Mouse (Mus musculus): Measurements from ENCODE around the gene Vps35l. TPM values are rescaled to one million over a fixed set of nuclear protein-coding genes. Genes with fewer than 3 reads are reported as not detected.
A peak's percentile ranks its signal among the peaks of the same experiment; 100 is the strongest.

Vps35l gene
- total RNA-seq, 2 experiments from 2014 or later, result 30.3 to 35.5 TPM

GRCm38 (mm10) chr7:118821356-118821755 lies 81.3 kb downstream of the Vps35l start:
- no peak for DNase-seq

DNA sequence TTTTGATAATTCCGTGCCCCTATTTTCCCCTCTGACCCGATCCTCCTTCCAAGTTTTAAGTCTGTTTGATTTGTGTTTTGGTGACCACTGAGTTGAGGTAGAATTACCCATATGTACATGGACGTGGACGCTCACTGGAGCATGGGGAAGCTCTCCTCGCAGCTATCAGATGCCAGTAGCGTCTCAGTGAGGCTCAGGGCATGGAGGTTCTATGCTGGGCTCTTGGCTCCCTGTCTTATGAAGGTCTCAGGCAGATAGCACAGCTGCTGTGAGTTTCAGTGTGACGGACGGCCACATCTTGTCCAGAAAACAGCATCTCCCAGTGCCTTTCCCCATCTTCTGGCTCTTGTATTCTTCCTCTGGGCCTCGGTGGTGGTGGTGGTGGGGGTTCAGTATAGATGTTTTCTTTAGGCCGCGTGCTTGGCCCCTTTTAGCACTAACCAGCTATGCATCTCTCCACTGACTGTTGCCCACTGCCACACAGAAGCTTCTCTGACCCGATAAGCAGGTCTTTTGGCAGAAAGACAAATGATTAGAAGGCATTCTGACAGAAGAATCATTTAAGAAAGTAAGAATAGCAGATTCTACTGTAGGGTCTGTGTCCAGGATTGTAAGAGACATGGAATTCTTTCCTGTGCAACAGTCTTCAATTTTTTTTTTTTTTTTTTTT lies 82.0 kb downstream of the Vps35l start:
- no peak for DNase-seq

- no peak for DNase-seq
These were observed 84.4 kb downstream of the Vps35l start for GRCm38 (mm10) chr7:118824451-118824850.

GRCm38 (mm10) chr7:118827975-118828416 lies 88.0 kb downstream of the Vps35l start:
- DNase-seq, result no peak

GRCm38 (mm10) chr7:118837901-118838300 lies 97.9 kb downstream of the Vps35l start:
- no peak for DNase-seq

- no peak for DNase-seq
These were observed 101.2 kb downstream of the Vps35l start for GRCm38 (mm10) chr7:118841030-118841745.

GRCm38 (mm10) chr7:118841796-118842195 lies 101.8 kb downstream of the Vps35l start:
- no peak for DNase-seq

DNA sequence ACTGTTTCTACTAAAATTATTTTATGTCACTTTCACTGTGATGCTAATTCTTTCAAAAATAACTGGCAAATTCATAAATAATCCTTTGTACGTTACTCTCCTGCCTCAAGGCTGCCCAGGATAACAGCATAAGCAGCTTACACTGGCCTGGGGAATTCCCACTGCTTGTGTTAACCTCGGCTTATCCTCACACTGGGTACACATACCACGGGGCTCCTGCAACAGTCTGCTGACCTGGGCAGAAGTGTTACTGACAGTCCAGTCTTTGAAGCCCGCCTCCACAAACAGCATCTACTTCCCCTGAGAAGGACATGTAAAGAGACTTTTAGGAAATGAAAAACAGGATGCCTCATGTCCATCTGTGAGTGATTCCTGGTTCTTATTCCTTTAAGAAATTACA lies 102.9 kb downstream of the Vps35l start:
- DNase-seq, result no peak

DNA sequence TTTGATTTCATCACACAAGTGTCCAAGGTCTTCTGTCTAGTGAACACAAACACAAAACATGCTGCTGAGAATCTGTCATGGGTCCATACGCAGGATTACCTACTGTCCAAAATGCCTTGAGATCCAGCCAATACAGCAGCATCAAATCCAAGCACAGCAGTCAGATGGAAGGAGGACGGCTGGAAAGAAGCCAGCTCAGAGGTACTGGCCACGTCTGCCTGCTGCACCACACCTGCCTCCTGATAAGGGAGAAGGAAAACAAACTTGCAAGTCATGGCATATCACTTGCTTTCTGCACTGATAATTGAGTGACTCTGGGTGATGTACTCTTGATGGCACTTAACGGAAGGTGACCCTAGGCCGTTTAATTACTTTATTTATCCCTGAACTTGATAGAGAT lies 105.1 kb downstream of the Vps35l start:
- no peak for DNase-seq

DNA sequence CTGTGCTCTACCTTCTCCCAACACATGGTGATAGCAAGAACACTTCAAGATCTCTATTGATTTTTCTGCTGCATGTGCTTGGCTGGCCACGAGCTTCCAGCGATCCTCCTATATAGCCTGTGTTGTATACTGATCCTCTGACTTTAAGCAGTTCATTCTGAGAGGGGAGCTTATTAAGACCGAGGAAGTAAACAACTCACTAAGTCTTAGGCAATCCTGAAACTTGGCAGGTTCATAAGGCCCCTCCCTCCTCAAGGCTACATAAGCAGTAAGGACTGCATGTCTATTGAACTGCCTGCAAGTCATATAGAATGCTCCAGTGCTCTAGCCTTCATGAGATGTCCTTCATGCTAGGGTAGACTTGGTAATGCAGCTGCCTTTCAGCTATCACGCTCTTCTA lies 106.3 kb downstream of the Vps35l start:
- no peak for DNase-seq

- no peak for DNase-seq
These were observed 108.8 kb downstream of the Vps35l start for GRCm38 (mm10) chr7:118848796-118849195.

GRCm38 (mm10) chr7:118849543-118850250 lies 109.7 kb downstream of the Vps35l start:
- no peak for DNase-seq

DNA sequence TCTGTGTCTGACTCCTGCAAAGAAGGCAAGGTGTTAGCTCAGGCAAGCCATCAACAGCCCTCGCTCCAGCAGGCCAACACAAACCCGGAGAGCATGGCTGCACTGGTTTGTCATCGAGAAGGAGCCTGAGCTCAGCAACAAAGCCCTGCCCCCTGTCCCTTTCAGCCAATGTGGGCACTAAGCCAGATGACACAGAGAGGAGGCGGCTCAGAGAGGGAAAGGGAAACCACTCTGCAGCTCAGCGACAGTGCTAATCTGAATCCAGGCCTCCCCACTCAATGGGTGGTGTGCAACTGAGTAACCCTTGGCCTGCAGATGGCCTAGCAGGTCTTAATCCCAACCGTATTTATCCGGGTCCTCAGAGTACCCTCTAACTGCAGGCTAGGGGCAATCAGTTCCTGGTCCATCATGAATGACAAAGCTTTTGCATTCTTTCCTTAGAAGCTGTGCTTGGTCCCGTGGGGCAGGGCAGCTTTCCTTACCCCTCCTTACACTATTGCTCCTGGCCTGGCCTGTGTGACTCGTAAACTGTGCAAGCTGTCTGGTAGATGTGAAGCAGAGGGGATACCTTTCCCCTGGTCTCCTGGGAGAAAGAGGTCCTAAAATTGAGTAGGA lies 110.8 kb downstream of the Vps35l start:
- peak; percentile 23 for DNase-seq

- no peak for DNase-seq
These were observed 111.5 kb downstream of the Vps35l start for GRCm38 (mm10) chr7:118851571-118851970.

DNA sequence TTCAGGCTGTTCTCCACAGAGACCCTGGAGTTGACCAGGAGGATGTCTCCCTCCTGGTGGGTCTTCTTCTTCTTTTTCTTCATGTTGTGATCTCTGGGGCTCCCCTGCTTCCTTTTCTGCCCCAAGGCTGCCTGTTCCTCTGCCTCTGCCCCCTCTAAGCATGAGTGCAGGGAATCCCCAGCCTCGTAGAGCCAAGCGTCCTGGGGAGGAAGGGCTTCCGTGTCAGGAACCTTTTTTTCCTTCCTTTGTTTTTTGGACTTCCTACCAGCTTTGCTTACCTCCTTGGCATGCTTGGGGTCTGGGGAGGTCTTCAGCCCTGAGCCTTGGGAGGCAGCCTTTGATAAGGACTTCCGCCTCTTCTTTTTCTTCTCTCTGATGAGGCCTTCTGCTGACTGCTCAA lies 112.6 kb downstream of the Vps35l start:
- no peak for DNase-seq

DNA sequence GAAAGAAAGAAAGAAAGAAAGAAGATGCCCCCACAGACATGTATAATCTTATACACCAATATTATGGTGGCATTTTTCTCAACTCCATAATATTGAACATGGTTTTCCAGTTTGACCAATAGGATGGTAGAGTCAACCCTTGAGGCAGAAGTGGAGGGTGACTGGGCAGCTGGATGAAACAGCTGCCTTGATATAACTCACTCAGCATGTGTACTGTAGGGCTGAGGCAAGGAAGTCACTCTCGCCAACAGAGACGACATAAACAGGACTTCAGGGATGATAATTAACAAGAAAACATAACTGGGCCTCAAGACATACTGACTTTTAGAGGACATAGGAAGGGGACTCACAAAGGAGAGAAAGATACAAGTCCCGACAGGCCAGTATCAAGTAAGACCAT lies 114.6 kb downstream of the Vps35l start:
- no peak for DNase-seq

DNA sequence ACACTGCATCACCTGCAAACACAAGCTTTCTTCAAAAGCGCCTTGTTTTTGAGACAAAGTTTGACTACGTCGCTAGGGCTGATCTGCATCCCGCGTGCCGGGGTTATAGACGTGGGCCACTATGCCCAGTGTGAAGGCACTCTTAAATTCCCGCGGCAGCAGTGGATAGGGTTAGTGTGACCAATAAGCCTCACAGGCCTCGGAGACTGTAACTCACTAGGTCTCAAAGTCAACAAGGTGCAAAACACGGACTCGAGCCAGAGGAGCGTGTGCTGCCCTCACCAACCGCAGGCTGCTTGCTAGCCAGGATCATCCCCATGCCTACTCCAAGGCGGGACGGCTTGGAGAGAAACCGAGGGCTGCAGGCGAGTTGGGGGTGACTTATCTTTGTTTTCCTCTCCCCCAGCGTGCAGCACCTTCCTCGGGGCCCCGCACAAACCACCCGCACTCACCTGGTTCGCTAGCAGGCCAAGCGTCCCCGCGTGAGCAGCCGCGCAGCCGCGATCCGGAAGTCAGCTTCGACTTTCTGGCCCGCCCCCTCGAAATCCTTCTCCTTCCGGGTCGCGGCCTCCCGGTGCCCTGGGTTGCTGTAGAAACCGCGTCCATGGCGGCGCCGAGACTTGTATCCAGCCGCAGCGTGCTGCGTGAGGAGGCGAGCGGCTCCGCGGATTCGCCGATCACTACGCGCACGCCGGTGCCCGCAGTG lies 115.3 kb downstream of the Vps35l start, which contains the start of gene Iqck:
TSS of gene Iqck (plus strand) at position 582 of the 706 bp plus-strand sequence.
- DNase-seq, result peak; percentile 93

GRCm38 (mm10) chr7:118855877-118856304 lies 115.9 kb downstream of the Vps35l start, which contains the start of gene Knop1:
Knop1 (minus strand) TSS chr7:118856254.
- DNase-seq, result no peak

GRCm38 (mm10) chr7:118858640-118859039 lies 118.6 kb downstream of the Vps35l start:
- DNase-seq, result no peak

DNA sequence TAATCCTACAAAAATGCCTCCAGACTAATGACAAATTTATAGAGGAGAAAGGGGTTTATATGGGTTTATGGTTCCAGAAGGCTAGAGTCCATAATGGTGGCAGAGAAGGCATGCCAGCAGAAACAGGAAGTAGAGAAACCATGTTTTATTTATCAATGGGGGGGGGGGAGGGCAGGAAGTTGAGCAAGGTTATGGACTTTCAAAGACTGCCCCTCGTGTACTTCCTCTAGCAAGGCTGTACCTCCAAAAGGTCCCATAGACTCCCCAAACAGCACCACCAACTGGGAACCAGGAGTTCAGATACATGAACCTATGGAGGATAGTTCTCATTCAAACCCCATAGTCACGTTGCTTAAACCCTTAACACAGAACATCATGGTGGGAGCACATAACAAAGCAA lies 125.3 kb downstream of the Vps35l start:
- DNase-seq, result no peak

GRCm38 (mm10) chr7:118879466-118880029 lies 139.5 kb downstream of the Vps35l start:
- DNase-seq, result no peak

- no peak for DNase-seq
These were observed 143.9 kb downstream of the Vps35l start for GRCm38 (mm10) chr7:118883957-118884356.

Data from gastrocnemius, postnatal 10 days (tissue).